8 mouse cellular contexts compared by ENCODE assay signal in the genomic region with DNA sequence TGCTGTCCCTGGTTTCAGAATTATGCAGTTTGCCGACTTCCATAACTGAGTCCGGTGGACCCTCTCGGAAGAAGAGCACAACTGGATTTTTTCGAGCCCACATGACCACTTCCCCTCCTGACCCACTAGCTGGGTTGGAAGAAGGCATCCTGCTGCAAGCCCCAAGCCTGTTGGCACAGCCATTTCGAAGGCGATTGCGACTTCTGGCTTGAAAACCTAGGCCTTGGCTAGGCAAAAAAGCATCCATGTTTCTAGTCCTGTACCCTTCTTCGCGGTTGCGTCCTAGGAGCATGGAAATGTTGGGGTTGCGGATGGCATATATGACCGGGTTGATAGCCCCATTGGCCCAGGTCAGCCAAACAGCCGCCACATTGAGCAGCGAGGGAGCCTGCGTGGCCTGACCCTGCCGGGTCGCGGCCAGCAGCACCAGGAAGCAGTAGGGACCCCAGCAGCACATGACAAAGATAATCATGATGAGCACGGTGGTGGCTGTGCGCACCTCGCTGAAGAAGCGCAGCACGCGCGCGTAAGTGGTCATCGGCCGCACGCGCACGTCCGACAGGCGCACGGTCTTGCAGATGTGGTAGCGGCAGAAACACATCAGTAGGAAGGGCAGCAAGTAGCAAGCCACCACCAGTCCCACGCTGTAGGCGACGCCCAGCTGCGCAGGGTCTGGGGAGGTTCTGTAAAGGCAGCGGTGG. TPM values are rescaled to one million over a fixed set of nuclear protein-coding genes. Genes with fewer than 3 reads are reported as not detected.
DNase-seq lines count a peak whose midpoint lies in the region; ATAC-seq lines count a peak whose summit lies in the region.

No protein-coding gene starts in this region.

- 0 out of 2 replicates have a peak overlapping the region, but pooled peaks have one; percentile 60 for H3K27ac ChIP-seq in neural tube, embryonic 11.5 days (ENCODE audit: low read depth, low read length)
- H3K27ac ChIP-seq in limb, embryonic 11.5 days (replicated peaks; ENCODE audit: low read depth, low read length), result no peak overlapping the region
- peak overlapping the region; percentile 93 for H3K27ac ChIP-seq in neural tube, embryonic 15.5 days (replicated peaks)

- WGBS in neural tube, embryonic 11.5 days, result 5% methylated on average over 40 of the region's 40 CpGs
- WGBS in limb, embryonic 11.5 days, result 5% methylated on average over 40 of the region's 40 CpGs
- WGBS in neural tube, embryonic 15.5 days, result 3% methylated on average over 40 of the region's 40 CpGs

- H3K9me3 ChIP-seq in neural tube, embryonic 11.5 days (ENCODE audit: control insufficient read depth, low read length), result no peaks in the 10 kb centered on the region
- no peaks in the 10 kb centered on the region for H3K9me3 ChIP-seq in limb, embryonic 11.5 days (ENCODE audit: control insufficient read depth, low read length)
- no peaks in the 10 kb centered on the region for H3K9me3 ChIP-seq in neural tube, embryonic 15.5 days (replicated peaks)

- no peaks in the 10 kb centered on the region for H3K4me1 ChIP-seq in neural tube, embryonic 11.5 days (ENCODE audit: control insufficient read depth, insufficient read depth, low read length)
- no peaks in the 10 kb centered on the region; the same call in 1 of the 2 replicates for H3K4me1 ChIP-seq in limb, embryonic 11.5 days (ENCODE audit: control insufficient read depth, insufficient read depth, low read length)
- peaks cover 17% of the 10 kb centered on the region for H3K4me1 ChIP-seq in neural tube, embryonic 15.5 days

- ATAC-seq in neural tube, embryonic 11.5 days (ENCODE audit: insufficient read depth, low FRiP score, low TSS enrichment), result peak; percentile 3; the same call in 1 of the 2 replicates
- no peak; the same call in 1 of the 2 replicates for ATAC-seq in limb, embryonic 11.5 days (ENCODE audit: insufficient number of reproducible peaks, low FRiP score, low TSS enrichment, low read depth)
- peak; percentile 76 for ATAC-seq in neural tube, embryonic 15.5 days (ENCODE audit: low FRiP score)

- peak; percentile 67 for DNase-seq in embryo, embryonic 10 days (ENCODE audit: low spot score)
- DNase-seq in embryo, embryonic 9.5 days (ENCODE audit: extremely low spot score), result no peak
- no peak for DNase-seq in neural tube, embryonic 11.5 days (ENCODE audit: low spot score)
- DNase-seq in neural tube, embryonic 10.5 days (ENCODE audit: extremely low spot score, low spot score), result no peak
- DNase-seq in limb, embryonic 11.5 days (ENCODE audit: low spot score), result no peak
- DNase-seq in testis, postnatal 14 days (ENCODE audit: low spot score), result no peak
- DNase-seq in adrenal gland, adult 18-20 months (ENCODE audit: low spot score in 2 of 2), result no peak

- H3K4me2 ChIP-seq in neural tube, embryonic 11.5 days (ENCODE audit: low read depth), result peak overlapping the region; percentile 98
- peak overlapping the region; percentile 99 for H3K4me2 ChIP-seq in limb, embryonic 11.5 days (ENCODE audit: low read depth, severe bottlenecking)
- peak overlapping the region; percentile 82 for H3K4me2 ChIP-seq in neural tube, embryonic 15.5 days

- H3K4me3 ChIP-seq in neural tube, embryonic 11.5 days (ENCODE audit: low read depth, low read length), result peak overlapping the region; percentile 69
- H3K4me3 ChIP-seq in limb, embryonic 11.5 days (ENCODE audit: low read depth, low read length), result peak overlapping the region; percentile 50
- H3K4me3 ChIP-seq in neural tube, embryonic 15.5 days (replicated peaks), result peak overlapping the region; percentile 77

- H3K9ac ChIP-seq in neural tube, embryonic 11.5 days (ENCODE audit: low read length), result peak overlapping the region; percentile 59
- no peak overlapping the region; the same call in 1 of the 2 replicates for H3K9ac ChIP-seq in limb, embryonic 11.5 days (ENCODE audit: low read length)
- H3K9ac ChIP-seq in neural tube, embryonic 15.5 days (replicated peaks), result peak overlapping the region; percentile 80

- peaks cover 10% of the 10 kb centered on the region for H3K27me3 ChIP-seq in neural tube, embryonic 11.5 days (ENCODE audit: control insufficient read depth, insufficient read depth, low read length)
- H3K27me3 ChIP-seq in limb, embryonic 11.5 days (ENCODE audit: control insufficient read depth, insufficient read depth, low read length), result peaks cover 13% of the 10 kb centered on the region; the same call in 1 of the 2 replicates
- no peaks in the 10 kb centered on the region for H3K27me3 ChIP-seq in neural tube, embryonic 15.5 days (replicated peaks)

- H3K36me3 ChIP-seq in neural tube, embryonic 11.5 days (ENCODE audit: control insufficient read depth, insufficient read depth, low read length), result no peaks in the 10 kb centered on the region
- H3K36me3 ChIP-seq in limb, embryonic 11.5 days (ENCODE audit: control insufficient read depth, insufficient read depth, low read length), result no peaks in the 10 kb centered on the region
- H3K36me3 ChIP-seq in neural tube, embryonic 15.5 days, result no peaks in the 10 kb centered on the region

RNA-seq across cellular contexts. Expression of a gene that starts 1.1 kb away (rescaled TPM):
- 0.92 and 0.99 TPM in 2 replicates for polyA plus RNA-seq in neural tube, embryonic 11.5 days (2014; fragmentation: Nextera tagmentation; extraction: Ambion mirVana)
- polyA plus RNA-seq in limb, embryonic 11.5 days (2014; fragmentation: Nextera tagmentation; extraction: Ambion mirVana), result 0.47 TPM in 2 replicates
- 6.0 and 8.1 TPM in 2 replicates for polyA plus RNA-seq in neural tube, embryonic 15.5 days (2015; fragmentation: Nextera tagmentation; extraction: Ambion mirVana)
- total RNA-seq in adrenal gland, adult 18-20 months (2021), result 1 to 10 TPM; 2.4 to 3.1 TPM

RNA-seq across cellular contexts. Expression of a gene that starts 15.5 kb away (rescaled TPM):
- 8.2 and 9.9 TPM in 2 replicates for polyA plus RNA-seq in neural tube, embryonic 11.5 days (2014; fragmentation: Nextera tagmentation; extraction: Ambion mirVana)
- polyA plus RNA-seq in limb, embryonic 11.5 days (2014; fragmentation: Nextera tagmentation; extraction: Ambion mirVana), result 10.4 and 12.4 TPM in 2 replicates
- polyA plus RNA-seq in neural tube, embryonic 15.5 days (2015; fragmentation: Nextera tagmentation; extraction: Ambion mirVana), result 11.7 and 14.4 TPM in 2 replicates
- 10 to 100 TPM; 13.0 to 13.8 TPM for total RNA-seq in adrenal gland, adult 18-20 months (2021)

RNA-seq across cellular contexts. Expression of a gene that starts 15.6 kb away (rescaled TPM):
- 68.5 and 71.4 TPM in 2 replicates for polyA plus RNA-seq in neural tube, embryonic 11.5 days (2014; fragmentation: Nextera tagmentation; extraction: Ambion mirVana)
- 50.1 and 53.7 TPM in 2 replicates for polyA plus RNA-seq in limb, embryonic 11.5 days (2014; fragmentation: Nextera tagmentation; extraction: Ambion mirVana)
- 117 and 130 TPM in 2 replicates for polyA plus RNA-seq in neural tube, embryonic 15.5 days (2015; fragmentation: Nextera tagmentation; extraction: Ambion mirVana)
- 10 to 100 TPM; 36.5 to 49.8 TPM for total RNA-seq in adrenal gland, adult 18-20 months (2021)
